Mouse (Mus musculus) erythroblast, embryonic 14.5 days (primary cell): ENCODE results near the gene F11r.

Source experiments
- GATA1 ChIP-seq: IDR thresholded peaks from 2 replicates; pipeline ENCODE4 v1.6.1; 2012; ENCODE audit warnings: low read length, inconsistent platforms, mixed read lengths
- TAL1 ChIP-seq: IDR thresholded peaks from 3 replicates; pipeline ENCODE4 v1.6.1; 2012; ENCODE audit warnings: low read length, inconsistent platforms, mixed read lengths

- no peak for TF ChIP-seq GATA1
- TF ChIP-seq TAL1: no peak
Measured at GRCm38 (mm10) chr1:171477123-171477522, 39.8 kb downstream of the F11r start.
